Mouse (Mus musculus) kidney, adult 2 months (tissue): ENCODE measurements around the gene Postn. TPM values are rescaled to one million over a fixed set of nuclear protein-coding genes. Genes with fewer than 3 reads are reported as not detected.

Experiments used
- DNase-seq: peaks from one replicate; pipeline ENCODE4 v3.0.0; 2021
- H3K27ac ChIP-seq: fragments of 200-500 bp; 2 replicates; pipeline ENCODE4 v1.5.1; 2012; ENCODE audit warnings: low read depth, low read length, control low read depth, inconsistent platforms; ENCODE audit not compliant: insufficient read depth
- H3K27me3 ChIP-seq: fragments of 200-500 bp; replicated peaks from 2 replicates; pipeline ENCODE4 v1.6.1; 2012; ENCODE audit warnings: mild to moderate bottlenecking, moderate library complexity, low read length, inconsistent platforms; ENCODE audit not compliant: control insufficient read depth, insufficient read depth
- H3K36me3 ChIP-seq: fragments of 200-500 bp; 2 replicates; pipeline ENCODE4 v1.6.1; 2012; ENCODE audit warnings: mild to moderate bottlenecking, moderate library complexity, low read length, inconsistent platforms; ENCODE audit not compliant: control insufficient read depth, insufficient read depth
- H3K4me1 ChIP-seq: fragments of 200-500 bp; 2 replicates; pipeline ENCODE4 v1.6.1; 2011; ENCODE audit warnings: low read length; ENCODE audit not compliant: control insufficient read depth, insufficient read depth
- H3K4me3 ChIP-seq: fragments of 200-500 bp; 2 replicates; pipeline ENCODE4 v1.5.1; 2011; ENCODE audit warnings: mild to moderate bottlenecking, low read depth, low read length, control low read depth; ENCODE audit not compliant: insufficient read depth
- CTCF ChIP-seq: fragments of 200-500 bp; conservative IDR thresholded peaks from 2 replicates; pipeline ENCODE4 v1.5.1; 2011; ENCODE audit warnings: low read depth, mild to moderate bottlenecking, control low read depth, low read length, moderate library complexity, mixed read lengths; ENCODE audit not compliant: insufficient read depth, insufficient read length
- POLR2A ChIP-seq: fragments of 200-500 bp; IDR thresholded peaks from one replicate; pipeline ENCODE4 v1.6.1; 2011; ENCODE audit warnings: low read depth, low read length, control low read depth
- WGBS: fragments of 180-500 bp; shearing (Covaris S2); methylation state at CpG from one replicate; pipeline ENCODE4 v1.1.7; 2018; 5-methylcytosine and 5-hydroxymethylcytosine counted together
- polyA plus RNA-seq: library from polyadenylated mRNA; depleted of rRNA; stranded (reverse); fragments of >200 nt; gene quantifications from 2 replicates; pipeline ENCODE4 v1.2.3, GENCODE M21; 2012; rRNA removed

Postn gene
- polyA plus RNA-seq, 1 experiment = 3.5 TPM

GRCm38 (mm10) chr3:54434571-54434970 is 73.7 kb downstream of the Postn start:
- DNase-seq = no peak

GRCm38 (mm10) chr3:54436373-54436964 is 75.6 kb downstream of the Postn start:
- Histone ChIP-seq H3K4me3 (no peak overlapping the region), H3K27ac (no peak overlapping the region), H3K4me1 (no peaks in the 10 kb centered on the region), H3K27me3 (no peaks in the 10 kb centered on the region), H3K36me3 (no peaks in the 10 kb centered on the region)
- 62% methylated on average over 1 of the region's 1 CpGs for WGBS
- TF ChIP-seq POLR2A (no peak), CTCF (no peak)
- DNase-seq = no peak

More at GRCm38 (mm10) chr3:54434571-54434970, 73.7 kb downstream of the Postn start:
- TF ChIP-seq POLR2A (no peak), CTCF (no peak)
- WGBS = 90% methylated on average over 6 of the region's 6 CpGs
- H3K4me3 ChIP-seq = no peak overlapping the region
- H3K36me3 ChIP-seq = no peaks in the 10 kb centered on the region
- no peak overlapping the region for H3K27ac ChIP-seq
- H3K27me3 ChIP-seq = no peaks in the 10 kb centered on the region
- no peaks in the 10 kb centered on the region for H3K4me1 ChIP-seq

Other genes with a start within 250 kb of the Postn start
- 0.17 and 0.19 TPM in 2 replicates for gene Trpc4, start 205.1 kb upstream of the Postn start, polyA plus RNA-seq